Mouse (Mus musculus) CD4-positive naive resting alpha-beta T cell, adult 76 days (primary cell): Measurements from ENCODE around the gene Map1lc3a. TPM values are rescaled to one million over a fixed set of nuclear protein-coding genes. Genes with fewer than 3 reads are reported as not detected.

ENCODE experiments used
- total RNA-seq: library from RNA; stranded (reverse); gene quantifications from one replicate; pipeline ENCODE4 v1.2.4, GENCODE M21; 2023

The Map1lc3a gene
- 35.9 TPM for total RNA-seq

GRCm38 (mm10) chr2:155276195-155276594, at the start of gene Map1lc3a:
Gene Map1lc3a, plus strand, starts transcription at chr2:155276297.

GRCm38 (mm10) chr2:155236362-155236992, 39.6 kb upstream of the Map1lc3a start, which contains the start of gene Dynlrb1:
Gene Dynlrb1, plus strand, starts transcription at chr2:155236533.

Other genes starting within 250 kb of the Map1lc3a start
- gene Ahcy, start 201.8 kb upstream of the Map1lc3a start, total RNA-seq, result 27.3 TPM
- 70.1 TPM for gene Itch, start 142.8 kb upstream of the Map1lc3a start, total RNA-seq
- gene Dynlrb1, start 39.8 kb upstream of the Map1lc3a start, total RNA-seq, result 86.2 TPM
- 20.4 TPM for gene Pigu, start 81.1 kb downstream of the Map1lc3a start, total RNA-seq
- gene Trp53inp2, start 104.8 kb downstream of the Map1lc3a start, total RNA-seq, result 121 TPM
- gene Ncoa6, start 197.6 kb downstream of the Map1lc3a start, total RNA-seq, result 62.4 TPM
- gene Acss2, start 241.7 kb downstream of the Map1lc3a start, total RNA-seq, result 58.8 TPM
- 3.4 TPM for gene Ggt7, start 241.9 kb downstream of the Map1lc3a start, total RNA-seq